ENCODE assay signal across 8 mouse cellular contexts in the genomic region with DNA sequence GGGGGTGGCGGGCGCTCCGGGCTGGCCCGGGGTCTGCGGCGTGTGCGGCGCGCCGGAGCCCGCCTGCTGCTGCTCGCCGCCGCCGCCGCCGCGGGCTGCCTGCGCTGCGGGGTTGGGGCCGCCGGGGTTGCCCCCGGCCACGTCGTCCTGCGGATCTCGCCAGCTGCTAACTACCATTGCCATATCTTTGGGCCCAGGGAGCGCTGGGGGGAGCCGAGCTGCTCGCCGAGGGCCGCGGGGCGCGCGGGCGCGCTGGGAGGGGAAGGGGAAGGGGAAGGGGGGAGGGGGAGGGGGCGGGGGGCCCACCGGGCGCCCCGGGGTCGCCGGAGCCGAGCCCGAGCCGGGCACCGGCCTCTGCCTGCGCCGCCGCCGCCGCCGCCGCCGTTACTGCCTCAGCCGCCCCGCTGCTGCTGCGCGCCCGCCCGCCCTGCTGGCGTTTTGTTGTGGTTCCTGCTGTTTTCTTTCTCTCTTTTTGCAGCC. TPM values are rescaled to one million over a fixed set of nuclear protein-coding genes. Genes with fewer than 3 reads are reported as not detected.
A peak's percentile ranks its signal among the peaks of the same experiment; 100 is the strongest.
DNase-seq lines count a peak whose midpoint lies in the region; ATAC-seq and TF ChIP-seq lines count a peak whose summit lies in the region.

No protein-coding gene starts in this region.

- no peaks in the 10 kb centered on the region for H3K27me3 ChIP-seq in C2C12 (ENCODE audit: control insufficient read depth, insufficient read depth, insufficient read length)
- no peaks in the 10 kb centered on the region for H3K27me3 ChIP-seq in hindbrain, embryonic 13.5 days
- H3K27me3 ChIP-seq in lung, postnatal 0 days (replicated peaks; ENCODE audit: insufficient read depth, low read length): peaks cover 30% of the 10 kb centered on the region

- H3ac ChIP-seq in C2C12 (ENCODE audit: control insufficient read depth, insufficient read length, low read depth): peak overlapping the region; percentile 94

- H3K79me3 ChIP-seq in C2C12 (ENCODE audit: low read depth): peaks cover 5% of the 10 kb centered on the region

- H3K4me2 ChIP-seq in hindbrain, embryonic 13.5 days: peak overlapping the region; percentile 74
- H3K4me2 ChIP-seq in lung, postnatal 0 days (replicated peaks; ENCODE audit: low read depth, low read length): peak overlapping the region; percentile 85

- peak overlapping the region; percentile 51 for H3K4me3 ChIP-seq in C2C12 (ENCODE audit: insufficient read depth, poor library complexity, severe bottlenecking)
- H3K4me3 ChIP-seq in hindbrain, embryonic 13.5 days: peak overlapping the region; percentile 68
- peak overlapping the region; percentile 66 for H3K4me3 ChIP-seq in lung, postnatal 0 days (ENCODE audit: low read depth, low read length)

- H3K79me2 ChIP-seq in C2C12 (ENCODE audit: control insufficient read depth, insufficient read depth): peaks cover 14% of the 10 kb centered on the region

- peak overlapping the region; percentile 96 for H3K9ac ChIP-seq in hindbrain, embryonic 13.5 days
- peak overlapping the region; percentile 36 for H3K9ac ChIP-seq in lung, postnatal 0 days (replicated peaks; ENCODE audit: low read depth)

- no peak for TF ChIP-seq CTCF in C2C12 (IDR thresholded peaks at IDR 0.05; ENCODE audit: control insufficient read depth, insufficient read depth, insufficient read length)
- no peak for TF ChIP-seq CTCF in lung, postnatal 0 days (IDR thresholded peaks at IDR 0.05)

- 1% methylated on average over 33 of the region's 63 CpGs for WGBS in hindbrain, embryonic 13.5 days
- 0% methylated on average over 9 of the region's 63 CpGs for WGBS in lung, postnatal 0 days

- H3K36me3 ChIP-seq in C2C12 (ENCODE audit: control insufficient read depth, insufficient read depth): peaks cover 4% of the 10 kb centered on the region
- H3K36me3 ChIP-seq in hindbrain, embryonic 13.5 days: peaks cover 8% of the 10 kb centered on the region
- H3K36me3 ChIP-seq in lung, postnatal 0 days (ENCODE audit: insufficient read depth, low read length): no peaks in the 10 kb centered on the region

- H3K9me3 ChIP-seq in hindbrain, embryonic 13.5 days: no peaks in the 10 kb centered on the region
- H3K9me3 ChIP-seq in lung, postnatal 0 days (ENCODE audit: low read length): no peaks in the 10 kb centered on the region

- peak overlapping the region; percentile 100 for H3K27ac ChIP-seq in hindbrain, embryonic 13.5 days
- H3K27ac ChIP-seq in lung, postnatal 0 days (ENCODE audit: low read length): peak overlapping the region; percentile 80; the same call in 1 of the 2 replicates

- H3K4me1 ChIP-seq in hindbrain, embryonic 13.5 days (replicated peaks): peaks cover 10% of the 10 kb centered on the region
- H3K4me1 ChIP-seq in lung, postnatal 0 days (ENCODE audit: insufficient read depth, low read depth, low read length): no peaks in the 10 kb centered on the region

- TF ChIP-seq EP300 in lung, postnatal 0 days (IDR thresholded peaks at IDR 0.05): no peak

- no peak for ATAC-seq in hindbrain, embryonic 13.5 days (ENCODE audit: low FRiP score)
- peak; percentile 25; the same call in 1 of the 2 replicates for ATAC-seq in lung, postnatal 0 days
- ATAC-seq in erythroblast, adult 5-6 weeks (replicated peaks; ENCODE audit: low FRiP score, poor library complexity, severe bottlenecking): no peak

- peak; percentile 50 for DNase-seq in cerebellum, adult 8-10 months
- no peak for DNase-seq in cerebellum, adult 11-12 months
- peak; percentile 73 for DNase-seq in embryo, embryonic 11 days
- no peak for DNase-seq in lung, postnatal 0 days (ENCODE audit: low spot score)
- no peak for DNase-seq in urinary bladder, postnatal 10 days (ENCODE audit: low spot score)

TF ChIP-seq in C2C12, 6 proteins besides CTCF, POLR2A, EP300 and RAD21:
- no peak for TF ChIP-seq USF1 (IDR thresholded peaks at IDR 0.05; ENCODE audit: low read depth)
- no peak for TF ChIP-seq MYOG (IDR thresholded peaks at IDR 0.05; ENCODE audit: control insufficient read depth, extremely low read depth, insufficient read length)
- TF ChIP-seq MAX (IDR thresholded peaks at IDR 0.05): no peak
- no peak for TF ChIP-seq MYOD1 (IDR thresholded peaks at IDR 0.05; ENCODE audit: control insufficient read depth, insufficient read length, low read depth)
- no peak for TF ChIP-seq CEBPB (IDR thresholded peaks at IDR 0.05; ENCODE audit: low read depth)
- TF ChIP-seq FOSL1 (IDR thresholded peaks at IDR 0.05; ENCODE audit: insufficient read depth, low read length, poor library complexity, severe bottlenecking): no peak

RNA-seq across cellular contexts. Expression of gene Nr2f1, which starts 1.1 kb away (rescaled TPM):
- polyA plus RNA-seq in C2C12 (2012; fragmentation: generic; extraction: Trizol): 6.8 TPM
- polyA plus RNA-seq in hindbrain, embryonic 13.5 days (2015; fragmentation: Nextera tagmentation; extraction: Ambion mirVana): 68.9 and 71.3 TPM in 2 replicates
- polyA plus RNA-seq in lung, postnatal 0 days (2015; fragmentation: Nextera tagmentation; extraction: Ambion mirVana): 3.6 and 4.0 TPM in 2 replicates
- total RNA-seq in erythroblast, adult 5-6 weeks (2015; ENCODE audit: low replicate concordance): not detected in 2 replicates
- not detected in 2 replicates for total RNA-seq in erythroblast, adult 5-6 weeks (2017; ENCODE audit: low replicate concordance)

Comparison
In these comparisons a context has a peak if more than half of its experiments do, and no peak if none do; other contexts are left out.
1. DNase-seq: peak in cerebellum, adult 8-10 months (single experiment) and embryo, embryonic 11 days (single experiment); none in cerebellum, adult 11-12 months (single experiment), lung, postnatal 0 days (single experiment) and urinary bladder, postnatal 10 days (single experiment).
2. Peak in every context shown above with its lines, with median percentiles within 50 percentile points of each other: H3K4me3 ChIP-seq.